9 mouse cellular contexts compared by ENCODE assay signal in genomic region chr8:106138616-106139015, GRCm38 (mm10). TPM values are rescaled to one million over a fixed set of nuclear protein-coding genes. Genes with fewer than 3 reads are reported as not detected.
DNase-seq lines count a peak whose midpoint lies in the region; ATAC-seq and TF ChIP-seq lines count a peak whose summit lies in the region.
"Had no signal": no experiment of that assay in that cellular context is flagged by ENCODE, and none has a peak within 500 bp of the region (broad histone marks: within the 10 kb centered on the region; RNA-seq: fewer than 3 reads in every experiment).

No protein-coding gene starts in this region.

- no peak for TF ChIP-seq CTCF in cerebellum, adult 2 months (IDR thresholded peaks at IDR 0.05; ENCODE audit: borderline replicate concordance, insufficient read depth, low read depth, low read length)

- H3K27me3 ChIP-seq in cerebellum, adult 2 months (ENCODE audit: control insufficient read depth, insufficient read depth, low read length): peaks cover 8% of the 10 kb centered on the region; the same call in 1 of the 2 replicates
- H3K27me3 ChIP-seq in neural tube, embryonic 11.5 days (ENCODE audit: control insufficient read depth, insufficient read depth, low read length): peaks cover 55% of the 10 kb centered on the region
- peaks cover 38% of the 10 kb centered on the region for H3K27me3 ChIP-seq in limb, embryonic 15.5 days
- peaks cover 20% of the 10 kb centered on the region for H3K27me3 ChIP-seq in stomach, embryonic 16.5 days (ENCODE audit: control insufficient read depth, insufficient read depth, low read length)

- no peak overlapping the region for H3K27ac ChIP-seq in cerebellum, adult 2 months (ENCODE audit: insufficient read depth, low read length)
- H3K27ac ChIP-seq in neural tube, embryonic 11.5 days (ENCODE audit: low read depth, low read length): no peak overlapping the region
- H3K27ac ChIP-seq in limb, embryonic 15.5 days: peak overlapping the region; percentile 67
- H3K27ac ChIP-seq in stomach, embryonic 16.5 days (ENCODE audit: low read length): peak overlapping the region; percentile 96

- no peaks in the 10 kb centered on the region for H3K9me3 ChIP-seq in neural tube, embryonic 11.5 days (ENCODE audit: control insufficient read depth, low read length)
- no peaks in the 10 kb centered on the region for H3K9me3 ChIP-seq in limb, embryonic 15.5 days
- H3K9me3 ChIP-seq in stomach, embryonic 16.5 days (replicated peaks; ENCODE audit: control insufficient read depth, low read length): no peaks in the 10 kb centered on the region

- H3K4me2 ChIP-seq in neural tube, embryonic 11.5 days (ENCODE audit: low read depth): peak overlapping the region; percentile 55
- H3K4me2 ChIP-seq in limb, embryonic 15.5 days: peak overlapping the region; percentile 89
- H3K4me2 ChIP-seq in stomach, embryonic 16.5 days (ENCODE audit: low read depth, low read length): peak overlapping the region; percentile 64

- no peak for ATAC-seq in neural tube, embryonic 11.5 days (ENCODE audit: insufficient read depth, low FRiP score, low TSS enrichment)
- ATAC-seq in limb, embryonic 15.5 days (ENCODE audit: insufficient number of reproducible peaks, low FRiP score, low TSS enrichment, low read depth): no peak
- ATAC-seq in stomach, embryonic 16.5 days (ENCODE audit: insufficient read depth, low FRiP score): no peak
- no peak for ATAC-seq in erythroid progenitor cell, adult 5-6 weeks (replicated peaks; ENCODE audit: low FRiP score, poor library complexity, severe bottlenecking)

- peak overlapping the region; percentile 37 for H3K9ac ChIP-seq in neural tube, embryonic 11.5 days (ENCODE audit: low read length)
- peak overlapping the region; percentile 39 for H3K9ac ChIP-seq in limb, embryonic 15.5 days
- peak overlapping the region; percentile 82 for H3K9ac ChIP-seq in stomach, embryonic 16.5 days (ENCODE audit: low read length)

- H3K36me3 ChIP-seq in neural tube, embryonic 11.5 days (ENCODE audit: control insufficient read depth, insufficient read depth, low read length): no peaks in the 10 kb centered on the region
- no peaks in the 10 kb centered on the region for H3K36me3 ChIP-seq in limb, embryonic 15.5 days
- no peaks in the 10 kb centered on the region for H3K36me3 ChIP-seq in stomach, embryonic 16.5 days (ENCODE audit: control insufficient read depth, insufficient read depth, low read length)

- DNase-seq in cerebellum, adult 2 months: no peak
- DNase-seq in cerebellum, adult 9-11 months: no peak
- no peak for DNase-seq in neural tube, embryonic 11.5 days (ENCODE audit: low spot score)
- DNase-seq in neural tube, embryonic 10.5 days (ENCODE audit: extremely low spot score, low spot score): no peak
- no peak for DNase-seq in layer of hippocampus, adult 8-10 months (ENCODE audit: low spot score in 2 of 2)
- DNase-seq: layer of hippocampus, adult 9-11 months had no signal

- 30% methylated on average over 7 of the region's 7 CpGs for WGBS in cerebellum, adult 2 months
- 13% methylated on average over 7 of the region's 7 CpGs for WGBS in neural tube, embryonic 11.5 days
- 11% methylated on average over 7 of the region's 7 CpGs for WGBS in limb, embryonic 15.5 days
- WGBS in stomach, embryonic 16.5 days: 12% methylated on average over 7 of the region's 7 CpGs

- no peak for TF ChIP-seq POLR2A in cerebellum, adult 2 months (IDR thresholded peaks at IDR 0.05; ENCODE audit: borderline replicate concordance, insufficient read depth, low read length)

- peaks cover 15% of the 10 kb centered on the region; the same call in 1 of the 2 replicates for H3K4me1 ChIP-seq in cerebellum, adult 2 months (ENCODE audit: control insufficient read depth, insufficient read depth, low read length)
- H3K4me1 ChIP-seq in neural tube, embryonic 11.5 days (ENCODE audit: control insufficient read depth, insufficient read depth, low read length): peaks cover 9% of the 10 kb centered on the region
- H3K4me1 ChIP-seq in limb, embryonic 15.5 days: peaks cover 44% of the 10 kb centered on the region
- H3K4me1 ChIP-seq in stomach, embryonic 16.5 days (ENCODE audit: control insufficient read depth, insufficient read depth, low read length): peaks cover 17% of the 10 kb centered on the region

- peak overlapping the region; percentile 72 for H3K4me3 ChIP-seq in cerebellum, adult 2 months (replicated peaks; ENCODE audit: insufficient read depth, low read depth, low read length)
- peak overlapping the region; percentile 40 for H3K4me3 ChIP-seq in neural tube, embryonic 11.5 days (ENCODE audit: low read depth, low read length)
- peak overlapping the region; percentile 51 for H3K4me3 ChIP-seq in limb, embryonic 15.5 days
- peak overlapping the region; percentile 67 for H3K4me3 ChIP-seq in stomach, embryonic 16.5 days (replicated peaks; ENCODE audit: low read length)

RNA-seq across cellular contexts. Expression of gene Esrp2, which starts 1.8 kb away (rescaled TPM):
- polyA plus RNA-seq in cerebellum, adult 2 months (2012; rRNA removed): 0.05 and 0.10 TPM in 2 replicates
- polyA plus RNA-seq in neural tube, embryonic 11.5 days (2014; fragmentation: Nextera tagmentation; extraction: Ambion mirVana): 2.5 and 4.0 TPM in 2 replicates
- polyA plus RNA-seq in limb, embryonic 15.5 days (2015; fragmentation: Nextera tagmentation; extraction: Ambion mirVana): 57.6 and 58.3 TPM in 2 replicates
- polyA plus RNA-seq in stomach, embryonic 16.5 days (2015; fragmentation: Nextera tagmentation; extraction: Ambion mirVana): 62.6 and 82.5 TPM in 2 replicates
- total RNA-seq in erythroid progenitor cell, adult 5-6 weeks (2015; ENCODE audit: low replicate concordance): not detected in 2 replicates
- 0.08 TPM in 1 of 2 replicates, not detected in the other for total RNA-seq in erythroid progenitor cell, adult 5-6 weeks (2017; ENCODE audit: low replicate concordance)
- under 1 TPM in 2 of 4 experiments, not detected in 2; 0.09 to 0.43 TPM for total RNA-seq in layer of hippocampus, adult 8-10 months (2022)

RNA-seq across cellular contexts. Expression of gene Pla2g15, which starts 11.6 kb away (rescaled TPM):
- polyA plus RNA-seq in cerebellum, adult 2 months (2012; rRNA removed): 12.1 and 13.1 TPM in 2 replicates
- polyA plus RNA-seq in neural tube, embryonic 11.5 days (2014; fragmentation: Nextera tagmentation; extraction: Ambion mirVana): 8.0 and 8.9 TPM in 2 replicates
- polyA plus RNA-seq in limb, embryonic 15.5 days (2015; fragmentation: Nextera tagmentation; extraction: Ambion mirVana): 17.9 and 19.9 TPM in 2 replicates
- 13.7 and 14.9 TPM in 2 replicates for polyA plus RNA-seq in stomach, embryonic 16.5 days (2015; fragmentation: Nextera tagmentation; extraction: Ambion mirVana)
- 1.7 and 9.4 TPM in 2 replicates for total RNA-seq in erythroid progenitor cell, adult 5-6 weeks (2015; ENCODE audit: low replicate concordance)
- total RNA-seq in erythroid progenitor cell, adult 5-6 weeks (2017; ENCODE audit: low replicate concordance): 4.4 and 8.6 TPM in 2 replicates
- total RNA-seq in layer of hippocampus, adult 8-10 months (2022): 10 to 100 TPM; 28.2 to 36.0 (median 29.8) TPM

RNA-seq across cellular contexts. Expression of gene Slc7a6, which starts 30.0 kb away (rescaled TPM):
- polyA plus RNA-seq in cerebellum, adult 2 months (2012; rRNA removed): 25.4 and 25.8 TPM in 2 replicates
- 106 and 121 TPM in 2 replicates for polyA plus RNA-seq in neural tube, embryonic 11.5 days (2014; fragmentation: Nextera tagmentation; extraction: Ambion mirVana)
- 36.5 and 41.0 TPM in 2 replicates for polyA plus RNA-seq in limb, embryonic 15.5 days (2015; fragmentation: Nextera tagmentation; extraction: Ambion mirVana)
- polyA plus RNA-seq in stomach, embryonic 16.5 days (2015; fragmentation: Nextera tagmentation; extraction: Ambion mirVana): 28.7 and 33.2 TPM in 2 replicates
- total RNA-seq in erythroid progenitor cell, adult 5-6 weeks (2015; ENCODE audit: low replicate concordance): 1.4 and 3.4 TPM in 2 replicates
- 2.0 and 2.2 TPM in 2 replicates for total RNA-seq in erythroid progenitor cell, adult 5-6 weeks (2017; ENCODE audit: low replicate concordance)
- total RNA-seq in layer of hippocampus, adult 8-10 months (2022): 10 to 100 TPM; 22.3 to 31.9 (median 27.5) TPM

Comparison
In these comparisons a context has a peak if more than half of its experiments do, and no peak if none do; other contexts are left out.
1. H3K27ac ChIP-seq: peak in limb, embryonic 15.5 days (single experiment) and stomach, embryonic 16.5 days (single experiment); none in cerebellum, adult 2 months (single experiment) and neural tube, embryonic 11.5 days (single experiment).
2. RNA of gene Esrp2, which starts 1.8 kb away (polyA plus RNA-seq): 62.6 to 82.5 TPM in stomach, embryonic 16.5 days and 57.6 to 58.3 TPM in limb, embryonic 15.5 days; 2.5 to 4.0 TPM in neural tube, embryonic 11.5 days and 0.05 to 0.10 TPM in cerebellum, adult 2 months; every median in the first group is over 10 times any median in the second.
3. Peak in every context shown above with its lines, with median percentiles within 50 percentile points of each other: H3K4me3 ChIP-seq, H3K4me2 ChIP-seq and H3K9ac ChIP-seq.